Mouse (Mus musculus) stomach, postnatal 0 days (tissue): ENCODE results near the gene Prc1.

ENCODE experiments used
- CTCF ChIP-seq: IDR thresholded peaks from 2 replicates; pipeline ENCODE4 v1.5.1; 2016; ENCODE audit warnings: antibody characterized with exemption, low read depth, mild to moderate bottlenecking, moderate library complexity
- EP300 ChIP-seq: optimal IDR thresholded peaks from 2 replicates; pipeline ENCODE3; 2016; ENCODE audit warnings: antibody characterized with exemption

DNA sequence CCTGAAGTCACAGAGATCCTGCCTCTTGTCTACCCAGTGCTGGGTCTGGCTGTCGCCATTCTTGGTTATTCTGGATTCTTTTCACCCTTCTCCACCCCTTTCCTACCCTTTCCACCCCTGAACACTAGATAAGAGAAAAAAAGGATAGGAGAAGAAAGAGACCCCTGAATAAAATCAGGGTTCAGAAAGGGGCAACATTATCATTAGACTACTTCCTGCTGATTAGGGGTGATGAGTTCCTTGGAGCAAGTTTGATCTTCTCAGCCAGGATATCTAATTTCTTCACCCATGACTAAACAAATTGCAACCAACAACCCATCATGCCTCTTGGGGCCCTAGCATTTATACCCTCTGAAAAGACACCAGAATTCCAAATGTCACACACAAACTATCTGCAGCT lies 26.5 kb upstream of the Prc1 start:
- TF ChIP-seq CTCF (no peak), EP300 (no peak)
